Mouse (Mus musculus) bone marrow macrophage, adult 2 months (primary cell): ENCODE results near the gene Shisal2a.

Experiments used
- CTCF ChIP-seq: IDR thresholded peaks from 2 replicates; pipeline ENCODE4 v1.5.1; 2012; ENCODE audit warnings: low read depth, mild to moderate bottlenecking, low read length, moderate library complexity
- POLR2A ChIP-seq: IDR thresholded peaks from 2 replicates; pipeline ENCODE4 v1.6.1; 2012; ENCODE audit warnings: mild to moderate bottlenecking, low read depth, low read length, borderline replicate concordance

DNA sequence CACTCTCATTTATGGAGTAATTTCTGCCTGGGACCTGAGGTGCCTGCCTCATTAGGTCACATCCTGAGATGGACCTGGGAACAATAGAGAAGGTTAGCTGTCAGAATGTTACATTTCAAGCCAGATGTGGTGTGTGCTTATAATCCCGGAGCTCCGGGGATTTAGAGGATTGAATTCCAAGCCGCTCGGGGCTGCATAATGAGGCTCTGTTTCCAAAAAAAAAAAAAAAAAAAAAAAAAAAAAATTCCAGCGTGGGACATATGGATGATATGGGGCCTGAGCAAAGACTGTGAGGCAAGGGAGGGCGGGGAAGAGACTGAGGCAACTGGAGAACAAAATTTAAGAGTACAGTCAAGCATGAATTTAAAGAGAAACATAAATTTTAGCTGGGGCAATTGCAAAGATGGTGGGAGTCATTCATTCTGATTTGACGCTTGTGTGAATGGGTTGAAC, 38.5 kb downstream of the Shisal2a start:
- no peak for TF ChIP-seq POLR2A
- no peak for TF ChIP-seq CTCF
